17 mouse cellular contexts compared by ENCODE assay signal in genomic region chr6:29761282-29761681, GRCm38 (mm10).
"Had no signal": no experiment of that assay in that cellular context is flagged by ENCODE, and none has a peak within 500 bp of the region (broad histone marks: within the 10 kb centered on the region; RNA-seq: fewer than 3 reads in every experiment).

No protein-coding gene starts in this region.

- DNase-seq: lung, embryonic 14.5 days; lung, postnatal 10 days; lung, postnatal 4 days; midbrain, embryonic 14.5 days; retina, postnatal 1 day; right cerebral cortex, adult 18-20 months; right cerebral cortex, postnatal 25 days; right cerebral cortex, postnatal 4 days; spleen, adult 18-20 months; thymus, adult 18-20 months; thymus, postnatal 14 days; thymus, postnatal 36 days had no signal

- H3K27ac ChIP-seq: midbrain, embryonic 10.5 days; midbrain, embryonic 12.5 days; neural tube, embryonic 13.5 days; neural tube, embryonic 15.5 days had no signal

- H3K4me1 ChIP-seq: midbrain, embryonic 10.5 days; midbrain, embryonic 12.5 days; neural tube, embryonic 13.5 days; neural tube, embryonic 15.5 days had no signal

- H3K27me3 ChIP-seq: midbrain, embryonic 12.5 days; neural tube, embryonic 13.5 days; neural tube, embryonic 15.5 days had no signal

- H3K4me3 ChIP-seq: midbrain, embryonic 10.5 days; midbrain, embryonic 12.5 days; myocyte; neural tube, embryonic 13.5 days; neural tube, embryonic 15.5 days had no signal

- H3K9me3 ChIP-seq: midbrain, embryonic 10.5 days; midbrain, embryonic 12.5 days; neural tube, embryonic 13.5 days; neural tube, embryonic 15.5 days had no signal
